11 mouse cellular contexts compared by ENCODE assay signal in the genomic region with DNA sequence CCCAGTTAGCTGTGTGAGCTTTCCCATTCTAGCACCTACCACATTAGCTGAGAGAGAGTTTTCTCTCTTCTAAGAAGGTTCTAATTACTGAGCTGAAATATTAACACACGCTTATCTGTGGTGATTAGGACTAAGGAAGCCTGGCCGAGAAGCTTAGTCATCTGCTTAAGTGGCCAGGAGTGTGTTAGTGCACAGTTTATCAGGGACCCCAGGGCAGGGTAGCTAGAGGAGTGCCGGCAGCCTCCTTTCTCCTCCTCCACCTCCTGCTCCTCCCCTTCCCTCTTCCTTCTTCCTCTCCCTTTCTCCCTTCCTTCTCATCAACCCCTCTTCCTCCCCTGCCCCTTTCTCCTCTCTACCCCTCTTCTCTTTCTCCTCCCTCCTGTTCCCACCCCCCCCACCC. TPM values are rescaled to one million over a fixed set of nuclear protein-coding genes. Genes with fewer than 3 reads are reported as not detected.
DNase-seq lines count a peak whose midpoint lies in the region; ATAC-seq and TF ChIP-seq lines count a peak whose summit lies in the region.
"Had no signal": no experiment of that assay in that cellular context is flagged by ENCODE, and none has a peak within 500 bp of the region (broad histone marks: within the 10 kb centered on the region; RNA-seq: fewer than 3 reads in every experiment).

No protein-coding gene starts in this region.

- DNase-seq in forebrain, embryonic 14.5 days (ENCODE audit: low spot score) = no peak
- DNase-seq in forebrain, postnatal 0 days = no peak
- DNase-seq in urinary bladder, postnatal 10 days (ENCODE audit: low spot score) = no peak
- DNase-seq in frontal cortex, adult 2 months (ENCODE audit: extremely low spot score in 1 of 2, low spot score in 1 of 2) = no peak
- DNase-seq: gastrocnemius, adult 2 months; right cerebral cortex, adult 18-20 months had no signal

- H3ac ChIP-seq in myocyte (ENCODE audit: control insufficient read depth, insufficient read length) = no peak overlapping the region

- no peaks in the 10 kb centered on the region for H3K27me3 ChIP-seq in forebrain, embryonic 14.5 days (replicated peaks; ENCODE audit: control insufficient read depth, insufficient read depth, low read length)
- no peaks in the 10 kb centered on the region for H3K27me3 ChIP-seq in forebrain, postnatal 0 days (ENCODE audit: insufficient read depth, low read length)
- H3K27me3 ChIP-seq in megakaryocyte, embryonic 14.5 days (replicated peaks) = no peaks in the 10 kb centered on the region
- no peaks in the 10 kb centered on the region for H3K27me3 ChIP-seq in intestine, embryonic 15.5 days (replicated peaks)
- no peaks in the 10 kb centered on the region for H3K27me3 ChIP-seq in myocyte (ENCODE audit: control insufficient read depth, insufficient read depth, insufficient read length)
- H3K27me3 ChIP-seq: hindbrain, embryonic 15.5 days had no signal

- no peaks in the 10 kb centered on the region for H3K36me3 ChIP-seq in forebrain, embryonic 14.5 days (ENCODE audit: control insufficient read depth, insufficient read depth, low read length)
- H3K36me3 ChIP-seq in forebrain, postnatal 0 days (ENCODE audit: insufficient read depth) = no peaks in the 10 kb centered on the region
- peaks cover 81% of the 10 kb centered on the region for H3K36me3 ChIP-seq in megakaryocyte, embryonic 14.5 days (replicated peaks; ENCODE audit: low read length)
- 0 out of 2 replicates have a peak, but pooled peaks cover under 1% of the 10 kb centered on the region for H3K36me3 ChIP-seq in intestine, embryonic 15.5 days
- H3K36me3 ChIP-seq in myocyte (ENCODE audit: control insufficient read depth, insufficient read depth) = no peaks in the 10 kb centered on the region
- H3K36me3 ChIP-seq: hindbrain, embryonic 15.5 days had no signal

- 47% methylated on average over 3 of the region's 3 CpGs for WGBS in forebrain, embryonic 14.5 days
- 48% methylated on average over 3 of the region's 3 CpGs for WGBS in forebrain, postnatal 0 days
- WGBS in intestine, embryonic 15.5 days = 20% methylated on average over 3 of the region's 3 CpGs

- peak overlapping the region; percentile 36; the same call in 1 of the 2 replicates for H3K27ac ChIP-seq in forebrain, embryonic 14.5 days (ENCODE audit: low read depth, low read length)
- H3K27ac ChIP-seq in forebrain, postnatal 0 days (ENCODE audit: low read depth, low read length) = no peak overlapping the region
- H3K27ac ChIP-seq in intestine, embryonic 15.5 days = no peak overlapping the region
- H3K27ac ChIP-seq: hindbrain, embryonic 15.5 days had no signal

- no peak for TF ChIP-seq POLR2A in myocyte (IDR thresholded peaks at IDR 0.05; ENCODE audit: insufficient read length, low read depth)

- H3K4me3 ChIP-seq in forebrain, embryonic 14.5 days (ENCODE audit: low read depth, low read length) = no peak overlapping the region
- no peak overlapping the region for H3K4me3 ChIP-seq in forebrain, postnatal 0 days (ENCODE audit: low read depth, low read length)
- H3K4me3 ChIP-seq in megakaryocyte, embryonic 14.5 days (replicated peaks) = peak overlapping the region; percentile 88
- H3K4me3 ChIP-seq in intestine, embryonic 15.5 days (replicated peaks) = no peak overlapping the region
- no peak overlapping the region for H3K4me3 ChIP-seq in myocyte
- H3K4me3 ChIP-seq: gastrocnemius, adult 2 months; hindbrain, embryonic 15.5 days had no signal

- peaks cover 39% of the 10 kb centered on the region for H3K79me2 ChIP-seq in myocyte (ENCODE audit: control insufficient read depth, insufficient read depth)

- H3K9ac ChIP-seq in forebrain, embryonic 14.5 days (ENCODE audit: low read length) = no peak overlapping the region
- H3K9ac ChIP-seq in forebrain, postnatal 0 days = no peak overlapping the region
- H3K9ac ChIP-seq in intestine, embryonic 15.5 days = no peak overlapping the region
- H3K9ac ChIP-seq: hindbrain, embryonic 15.5 days had no signal

- TF ChIP-seq CTCF in forebrain, postnatal 0 days (IDR thresholded peaks at IDR 0.05; ENCODE audit: low read depth) = no peak

- no peak for ATAC-seq in forebrain, embryonic 14.5 days
- ATAC-seq in forebrain, postnatal 0 days = no peak
- no peak for ATAC-seq in megakaryocyte, adult 5-6 weeks (ENCODE audit: poor library complexity, severe bottlenecking)
- ATAC-seq in intestine, embryonic 15.5 days = peak; percentile 45; the same call in 1 of the 2 replicates

- H3K4me1 ChIP-seq in forebrain, embryonic 14.5 days (ENCODE audit: control insufficient read depth, insufficient read depth, low read length) = peaks cover 6% of the 10 kb centered on the region
- H3K4me1 ChIP-seq in forebrain, postnatal 0 days (ENCODE audit: insufficient read depth) = peaks cover 3% of the 10 kb centered on the region
- peaks cover 100% of the 10 kb centered on the region for H3K4me1 ChIP-seq in megakaryocyte, embryonic 14.5 days
- peaks cover 37% of the 10 kb centered on the region for H3K4me1 ChIP-seq in intestine, embryonic 15.5 days (replicated peaks)

- H3K9me3 ChIP-seq in forebrain, embryonic 14.5 days (replicated peaks; ENCODE audit: control insufficient read depth, low read length) = no peaks in the 10 kb centered on the region
- no peaks in the 10 kb centered on the region for H3K9me3 ChIP-seq in forebrain, postnatal 0 days (ENCODE audit: low read length)
- H3K9me3 ChIP-seq in megakaryocyte, embryonic 14.5 days = no peaks in the 10 kb centered on the region
- no peaks in the 10 kb centered on the region for H3K9me3 ChIP-seq in intestine, embryonic 15.5 days
- H3K9me3 ChIP-seq: hindbrain, embryonic 15.5 days had no signal

- H3K4me2 ChIP-seq in forebrain, embryonic 14.5 days (ENCODE audit: low read length) = no peak overlapping the region
- no peak overlapping the region for H3K4me2 ChIP-seq in forebrain, postnatal 0 days (ENCODE audit: low read depth)
- no peak overlapping the region for H3K4me2 ChIP-seq in intestine, embryonic 15.5 days (replicated peaks)
- peak overlapping the region; percentile 25 for H3K4me2 ChIP-seq in myocyte (ENCODE audit: low read depth)
- H3K4me2 ChIP-seq: hindbrain, embryonic 15.5 days had no signal

TF ChIP-seq in myocyte, 11 proteins besides CTCF, POLR2A, EP300 and RAD21:
- TF ChIP-seq USF1 (IDR thresholded peaks at IDR 0.05; ENCODE audit: low read depth) = no peak
- no peak for TF ChIP-seq SRF (IDR thresholded peaks at IDR 0.05; ENCODE audit: control insufficient read depth, insufficient read length, low read depth)
- TF ChIP-seq MYOD1 (IDR thresholded peaks at IDR 0.05; ENCODE audit: control insufficient read depth in 1 of 3, insufficient read length in 2 of 3, low read depth in 2 of 3) = no peak
- no peak for TF ChIP-seq REST (IDR thresholded peaks at IDR 0.05; ENCODE audit: insufficient read depth, insufficient read length)
- no peak for TF ChIP-seq E2F4 (IDR thresholded peaks at IDR 0.05; ENCODE audit: insufficient read depth)
- no peak for TF ChIP-seq TCF12 (IDR thresholded peaks at IDR 0.05; ENCODE audit: insufficient read depth, poor library complexity, severe bottlenecking)
TF ChIP-seq in myocyte: peak in this region for 0.

RNA-seq across cellular contexts. Expression of a gene that starts 19.1 kb away (rescaled TPM):
- polyA plus RNA-seq in forebrain, embryonic 14.5 days (2014; fragmentation: Nextera tagmentation; extraction: Ambion mirVana) = 44.3 and 49.9 TPM in 2 replicates
- total RNA-seq in forebrain, postnatal 0 days (2014; rRNA removed) = 55.4 and 55.5 TPM in 2 replicates
- polyA plus RNA-seq in forebrain, postnatal 0 days (2015; fragmentation: Nextera tagmentation; extraction: Ambion mirVana) = 58.2 and 63.1 TPM in 2 replicates
- polyA plus RNA-seq in megakaryocyte, embryonic 14.5 days (2012; ENCODE audit: insufficient read depth, low replicate concordance) = 55.0 and 143 TPM in 2 replicates
- 31.3 and 61.1 TPM in 2 replicates for total RNA-seq in megakaryocyte, adult 5-6 weeks (2015)
- 15.5 and 20.4 TPM in 2 replicates for total RNA-seq in megakaryocyte, adult 5-6 weeks (2017)
- 58.8 and 66.9 TPM in 2 replicates for polyA plus RNA-seq in intestine, embryonic 15.5 days (2015; fragmentation: Nextera tagmentation; extraction: Ambion mirVana)
- polyA plus RNA-seq in myocyte (2012; fragmentation: generic; extraction: Trizol) = 59.4 TPM
- 27.9 and 33.2 TPM in 2 replicates for polyA plus RNA-seq in frontal cortex, adult 2 months (2012; rRNA removed)
